Mouse (Mus musculus) 416B (cell line): Measurements from ENCODE around the gene Rasgrp3.

Source experiments
- DNase-seq: peaks from one replicate; pipeline ENCODE4 v3.0.0; 2011; ENCODE audit warnings: low read depth

Rasgrp3 gene

DNA sequence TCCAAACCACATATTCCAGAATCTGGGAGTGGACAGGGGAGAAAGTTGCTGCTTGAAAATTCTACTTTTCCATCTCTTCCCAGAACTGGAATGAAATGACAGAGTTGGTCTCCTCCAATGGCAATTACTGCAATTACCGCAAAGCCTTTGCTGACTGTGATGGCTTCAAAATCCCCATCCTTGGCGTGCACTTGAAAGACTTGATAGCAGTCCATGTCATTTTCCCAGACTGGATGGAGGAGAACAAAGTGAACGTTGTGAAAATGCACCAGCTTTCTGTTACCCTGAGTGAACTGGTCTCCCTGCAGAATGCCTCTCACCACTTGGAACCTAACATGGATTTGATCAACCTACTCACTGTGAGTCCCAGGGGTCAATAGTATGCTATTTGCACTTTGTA is 67.3 kb downstream of the Rasgrp3 start:
- DNase-seq = no peak

- no peak for DNase-seq
Observed at GRCm38 (mm10) chr17:75505053-75505452, 69.4 kb downstream of the Rasgrp3 start.

- no peak for DNase-seq
Observed at GRCm38 (mm10) chr17:75506097-75506675, 70.5 kb downstream of the Rasgrp3 start.

DNA sequence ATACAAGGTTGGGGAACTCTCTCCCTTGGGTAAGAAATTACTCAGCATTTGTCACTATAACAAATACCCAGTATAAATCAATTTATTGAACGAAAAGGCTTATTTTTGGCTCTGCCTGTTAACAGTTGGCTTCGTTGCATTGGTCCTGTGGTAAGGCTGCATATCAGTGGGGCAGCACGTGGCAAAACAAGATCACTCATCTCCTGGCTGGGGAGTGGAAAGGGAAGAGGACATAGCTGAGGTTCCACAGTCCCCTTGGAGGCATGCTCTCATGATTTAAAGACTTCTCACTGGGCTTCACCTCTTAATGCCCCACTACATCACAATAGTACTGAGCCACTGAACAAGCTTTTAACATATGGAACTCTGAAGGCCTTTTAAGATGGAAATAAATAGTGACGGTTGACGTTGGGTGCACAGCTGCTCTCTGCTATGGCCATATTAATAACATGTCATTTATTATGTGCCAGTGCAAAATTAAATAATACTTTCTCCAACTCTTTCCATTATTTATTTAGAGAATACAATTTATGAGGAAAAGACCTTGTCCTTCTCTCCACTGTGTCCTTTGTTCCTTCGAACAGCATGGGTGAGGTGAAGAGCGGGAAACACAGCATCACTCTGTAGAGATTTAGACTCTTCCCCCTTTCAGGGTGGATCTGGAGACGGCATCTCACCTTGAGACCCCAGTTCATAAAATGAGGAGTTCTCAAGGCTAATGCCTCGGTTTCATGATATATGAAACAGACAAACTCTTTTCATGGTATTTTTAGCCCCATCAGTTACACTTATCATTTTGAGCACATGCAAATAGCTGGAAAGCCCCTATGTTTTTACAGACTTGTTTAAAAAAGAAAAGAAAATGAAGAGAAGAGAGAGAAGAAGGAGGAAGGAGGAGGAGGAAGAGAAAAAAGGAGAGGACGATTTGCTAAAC is 71.3 kb downstream of the Rasgrp3 start:
- DNase-seq = no peak

GRCm38 (mm10) chr17:75509257-75509656 is 73.6 kb downstream of the Rasgrp3 start:
- no peak for DNase-seq

DNA sequence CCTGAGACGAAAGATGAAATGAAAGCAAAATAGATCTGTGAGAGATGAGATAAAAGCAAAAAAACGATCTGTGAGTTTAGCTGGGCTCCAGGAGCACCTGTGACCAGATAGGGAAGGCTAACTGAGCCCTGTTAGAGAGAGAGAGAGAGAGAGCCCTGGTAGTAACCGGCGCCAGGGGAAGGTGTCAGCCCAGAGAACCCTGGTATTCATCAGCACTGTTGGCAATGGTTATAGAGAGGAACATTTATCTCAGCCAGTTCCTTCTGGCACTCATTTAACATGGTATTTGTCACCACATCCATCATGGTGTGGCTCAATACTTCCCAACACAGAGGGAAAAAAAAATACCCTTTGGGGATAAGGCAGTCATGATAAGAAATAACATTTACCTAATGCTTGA is 80.9 kb downstream of the Rasgrp3 start:
- DNase-seq = no peak

DNA sequence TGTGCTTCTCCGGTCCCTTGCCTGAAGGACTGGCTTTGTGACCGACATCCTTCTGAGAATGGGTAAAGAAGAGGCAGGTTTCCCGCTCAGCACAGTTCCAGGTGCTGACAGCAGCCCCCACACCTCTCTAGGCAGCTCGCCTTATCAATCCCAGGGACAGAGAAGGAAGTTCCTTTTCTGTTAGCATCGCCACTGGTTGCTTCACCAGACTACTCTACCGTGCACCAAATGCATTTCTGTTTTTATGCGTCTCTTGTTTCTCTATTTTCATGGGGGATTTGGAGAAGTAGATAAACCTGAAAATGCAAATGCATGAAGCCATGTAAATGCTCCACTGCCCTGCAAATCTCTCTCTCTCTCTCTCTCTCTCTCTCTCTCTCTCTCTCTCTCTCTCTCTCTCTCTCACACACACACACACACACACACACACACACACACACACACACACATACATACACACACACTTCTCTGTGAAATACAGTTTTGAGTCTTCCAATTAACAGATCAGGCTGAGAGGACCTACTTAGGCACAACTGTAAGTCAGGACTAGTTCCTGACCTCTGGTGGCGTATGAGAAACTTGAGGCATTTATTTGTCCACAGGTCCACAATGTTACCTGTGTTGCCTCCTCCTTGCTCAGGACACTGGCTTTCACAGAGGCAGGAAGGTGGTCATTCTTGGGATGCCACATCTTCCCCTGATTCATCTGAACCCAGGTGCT is 82.6 kb downstream of the Rasgrp3 start:
- DNase-seq = no peak

- no peak for DNase-seq
Observed at GRCm38 (mm10) chr17:75519239-75519900, 83.7 kb downstream of the Rasgrp3 start.

DNA sequence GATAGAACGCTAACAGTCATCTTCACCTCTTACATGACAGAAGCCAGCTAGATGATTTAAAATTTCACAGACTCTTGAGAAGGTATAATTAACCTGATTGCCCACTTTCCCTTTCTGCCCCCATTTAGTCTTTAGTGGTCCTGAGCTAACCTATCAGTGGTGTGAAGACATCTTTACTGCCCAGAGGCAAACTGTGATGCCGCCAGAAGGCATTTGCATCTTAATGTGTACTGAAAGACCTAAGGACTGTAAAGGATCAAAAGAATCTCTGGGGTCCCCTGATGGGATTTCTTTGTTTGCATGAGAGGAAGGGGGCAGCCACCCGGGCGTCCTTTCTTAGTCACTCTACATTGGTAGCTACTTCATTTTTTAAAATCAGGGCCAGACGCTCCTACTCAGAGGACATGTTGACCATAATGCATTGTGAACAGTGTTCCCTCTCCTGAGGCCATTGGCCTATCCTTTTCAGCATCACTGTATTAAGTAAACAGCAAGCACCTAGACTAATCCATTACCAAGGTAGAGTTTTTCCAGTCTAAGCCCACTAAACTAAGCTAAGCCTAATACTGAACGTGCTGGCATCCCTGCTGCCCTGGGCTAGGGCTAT is 85.6 kb downstream of the Rasgrp3 start:
- DNase-seq = no peak

- no peak for DNase-seq
Observed at GRCm38 (mm10) chr17:75522347-75523065, 86.8 kb downstream of the Rasgrp3 start.

DNA sequence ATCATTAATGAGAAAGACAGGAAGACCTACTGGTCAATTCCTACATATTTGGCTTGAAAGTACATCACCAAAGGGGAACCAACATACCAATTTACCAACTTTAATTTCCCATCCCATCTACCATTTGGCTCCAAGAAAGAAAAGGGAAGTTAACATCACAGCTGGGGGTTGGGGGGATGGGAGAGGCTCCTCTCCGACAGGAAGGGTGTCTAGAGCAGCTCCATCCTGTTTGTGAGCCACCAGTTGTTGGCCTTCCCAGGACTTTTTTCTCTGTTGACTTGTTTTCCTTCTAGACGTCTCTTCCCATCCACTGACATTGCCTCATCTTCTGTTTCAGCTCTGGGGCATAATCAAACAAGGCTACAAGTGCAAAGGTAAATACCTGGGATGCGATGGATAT is 88.1 kb downstream of the Rasgrp3 start:
- DNase-seq = peak; percentile 27

DNA sequence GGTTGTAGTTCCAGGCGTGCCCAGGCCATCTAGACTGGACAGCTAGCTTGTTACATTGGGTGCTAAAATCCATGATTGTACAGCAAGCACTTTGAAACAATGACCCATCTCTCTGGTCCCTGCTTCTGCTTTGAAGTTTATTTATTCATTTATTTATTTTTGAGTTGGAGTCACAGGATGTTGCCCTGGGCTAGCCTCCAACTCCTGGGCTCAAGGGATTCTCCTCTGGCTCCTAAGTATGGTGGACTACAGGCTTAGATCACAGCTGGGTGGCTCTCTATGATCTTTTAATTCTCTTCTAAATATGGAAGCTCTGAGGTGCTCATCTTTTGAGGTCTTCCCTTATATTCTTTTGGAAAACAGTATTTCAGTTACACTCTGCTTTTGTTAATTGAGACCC is 90.7 kb downstream of the Rasgrp3 start:
- DNase-seq = no peak

DNA sequence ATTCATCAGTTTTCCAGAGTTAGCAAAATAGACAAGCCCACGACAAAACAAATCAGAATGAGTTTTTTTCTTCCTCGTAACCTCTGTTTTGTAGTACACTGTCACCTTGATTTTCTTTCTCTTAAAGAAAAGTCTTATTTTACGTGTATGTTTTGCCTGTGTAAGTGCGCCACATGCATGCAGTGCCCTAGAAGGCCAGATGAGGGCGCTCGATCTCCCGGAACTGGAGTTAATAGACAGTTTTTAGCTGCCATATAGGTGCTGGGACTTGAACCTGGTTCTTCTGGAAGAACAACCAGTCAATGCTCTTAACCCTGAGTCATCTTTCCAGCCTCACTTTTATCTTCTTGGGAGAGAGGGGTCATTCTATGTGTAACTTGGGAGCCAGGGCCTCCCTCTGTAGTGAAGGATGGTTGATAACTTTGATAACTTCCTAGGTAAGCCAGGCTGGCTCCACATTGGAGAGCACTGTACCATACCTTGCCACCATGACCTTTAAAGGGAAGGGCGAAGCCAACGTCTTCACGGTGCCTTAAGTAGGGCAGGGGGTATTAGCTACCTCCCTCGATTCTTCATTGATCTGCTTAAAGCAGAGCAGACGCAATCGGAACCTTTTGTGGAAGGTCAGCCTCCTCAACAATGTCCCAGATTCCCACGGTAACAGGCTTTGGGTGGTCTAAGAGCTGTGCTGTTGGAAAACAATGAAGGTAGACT is 93.7 kb downstream of the Rasgrp3 start:
- DNase-seq = no peak

- DNase-seq = no peak
Observed at GRCm38 (mm10) chr17:75532469-75532986, 96.8 kb downstream of the Rasgrp3 start.

DNA sequence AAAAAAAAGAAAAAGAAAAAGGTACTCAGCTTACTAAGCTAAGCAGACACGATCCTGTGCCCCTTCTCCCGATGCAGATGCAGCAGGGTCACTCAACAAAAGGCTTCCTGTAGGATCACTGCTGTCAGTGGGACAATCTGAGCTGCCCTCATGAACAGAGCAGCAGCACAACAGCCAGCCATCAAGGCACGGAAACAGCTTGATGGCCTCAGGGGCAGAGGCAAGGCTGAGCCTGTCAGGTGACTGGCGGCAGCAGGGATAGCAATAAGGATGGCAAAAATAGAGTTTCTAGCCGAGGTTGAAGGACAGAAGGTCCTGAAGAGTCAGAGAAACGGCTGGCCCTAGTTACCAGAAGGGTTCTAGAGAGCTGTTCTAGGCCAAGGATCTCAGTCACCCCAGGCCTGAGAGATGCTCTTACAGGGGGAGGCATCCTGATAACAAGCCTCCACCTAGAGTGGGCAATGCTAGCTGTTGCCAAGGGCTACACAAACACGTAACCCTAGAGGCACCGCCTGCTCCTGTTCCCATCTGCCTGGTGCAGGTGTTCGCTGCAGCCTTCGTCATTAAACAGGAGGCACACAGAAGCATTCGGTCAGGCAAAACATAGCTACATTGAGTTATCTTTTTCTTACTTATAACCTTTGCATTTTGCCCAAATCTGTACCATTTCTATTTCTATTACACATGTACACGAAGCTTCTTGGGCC is 98.8 kb downstream of the Rasgrp3 start:
- DNase-seq = no peak

DNA sequence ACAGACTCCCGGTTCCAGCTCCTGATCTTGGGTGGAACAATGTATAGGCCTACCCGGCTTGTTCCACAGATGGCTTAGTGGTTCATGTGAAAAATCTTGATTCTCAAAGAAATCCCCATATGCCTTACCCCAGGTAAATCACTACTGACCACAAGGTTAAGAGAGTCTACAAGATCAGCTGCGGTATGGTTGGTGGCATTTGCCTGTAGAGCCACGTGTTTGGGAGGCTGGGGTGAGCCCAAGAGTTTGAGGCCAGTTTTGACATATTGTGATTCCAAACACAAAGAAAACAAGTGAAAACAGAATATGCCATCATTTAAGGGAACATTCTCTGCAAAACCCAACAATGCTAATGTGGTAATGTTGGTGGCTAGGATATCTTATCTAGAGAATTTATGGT is 99.9 kb downstream of the Rasgrp3 start:
- no peak for DNase-seq

DNA sequence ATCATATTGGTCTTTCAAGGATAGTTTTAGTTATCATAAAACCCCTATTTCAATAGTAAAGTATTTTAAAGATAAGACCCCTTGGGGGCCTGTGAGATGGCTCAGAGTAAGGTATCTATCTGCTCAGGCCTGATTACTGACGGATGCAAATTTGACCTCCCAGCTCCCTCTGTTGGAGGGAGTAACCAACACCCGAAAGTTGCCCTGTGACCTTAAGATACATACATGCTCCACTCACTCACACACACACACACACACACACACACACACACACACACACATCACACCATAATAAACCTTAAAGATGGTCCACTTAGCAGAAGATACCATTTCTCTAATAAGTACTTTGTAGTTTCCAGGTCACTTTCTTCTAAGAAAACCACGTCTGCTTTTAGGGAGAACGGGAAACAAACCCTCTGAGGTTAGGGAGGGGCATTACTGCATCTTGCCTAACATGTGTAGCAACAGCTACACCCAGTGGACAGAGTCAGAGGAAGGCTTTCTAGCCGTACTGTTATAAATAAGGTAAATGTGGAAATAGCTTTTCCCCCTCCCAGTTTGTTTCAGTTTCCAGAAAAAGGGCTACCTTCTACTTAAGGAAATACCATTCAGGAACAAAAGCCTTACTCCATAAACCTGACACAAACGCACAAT is 100.8 kb downstream of the Rasgrp3 start:
- DNase-seq = peak; percentile 66

GRCm38 (mm10) chr17:75537050-75537445 is 101.4 kb downstream of the Rasgrp3 start:
- DNase-seq = no peak

DNA sequence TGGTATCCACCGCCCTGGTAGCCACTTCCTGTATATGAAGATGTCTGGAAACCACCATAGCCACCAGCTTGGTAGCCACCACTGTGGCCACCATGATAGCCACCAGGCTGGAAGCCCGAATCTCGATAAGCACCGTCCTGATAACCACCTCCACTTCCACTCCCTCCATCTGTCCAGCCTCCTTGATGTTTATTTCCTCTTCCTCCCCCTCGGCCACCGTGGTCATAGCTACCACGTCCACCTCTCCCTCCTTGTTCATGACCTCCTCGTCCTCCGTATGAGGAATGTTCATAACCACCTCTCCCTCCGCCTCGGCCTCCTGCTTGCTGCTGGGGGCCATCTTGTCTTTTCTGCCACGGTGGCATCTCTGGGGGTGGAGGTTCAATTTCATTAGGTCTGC is 102.7 kb downstream of the Rasgrp3 start:
- peak; percentile 20 for DNase-seq
